ENCODE assay signal across 12 mouse cellular contexts in genomic region chr8:114176721-114177120, GRCm38 (mm10). TPM values are rescaled to one million over a fixed set of nuclear protein-coding genes. Genes with fewer than 3 reads are reported as not detected.
A peak's percentile ranks its signal among the peaks of the same experiment; 100 is the strongest.
DNase-seq lines count a peak whose midpoint lies in the region; ATAC-seq and TF ChIP-seq lines count a peak whose summit lies in the region.
"Had no signal": no experiment of that assay in that cellular context is flagged by ENCODE, and none has a peak within 500 bp of the region (broad histone marks: within the 10 kb centered on the region; RNA-seq: fewer than 3 reads in every experiment).

No protein-coding gene starts in this region.

- H3K4me3 ChIP-seq in stomach, postnatal 0 days (ENCODE audit: low read depth, low read length): no peak overlapping the region
- H3K4me3 ChIP-seq in hindbrain, embryonic 11.5 days (ENCODE audit: low read depth, low read length): no peak overlapping the region
- H3K4me3 ChIP-seq: embryonic facial prominence, embryonic 15.5 days; liver, embryonic 13.5 days had no signal

- H3K4me1 ChIP-seq in stomach, postnatal 0 days (replicated peaks; ENCODE audit: control insufficient read depth, insufficient read depth): no peaks in the 10 kb centered on the region
- H3K4me1 ChIP-seq in hindbrain, embryonic 11.5 days (replicated peaks; ENCODE audit: control insufficient read depth, insufficient read depth, low read length): no peaks in the 10 kb centered on the region
- H3K4me1 ChIP-seq: embryonic facial prominence, embryonic 15.5 days; liver, embryonic 13.5 days had no signal

- H3K9ac ChIP-seq in stomach, postnatal 0 days (ENCODE audit: low read length): no peak overlapping the region
- no peak overlapping the region for H3K9ac ChIP-seq in hindbrain, embryonic 11.5 days (ENCODE audit: low read depth, low read length)
- H3K9ac ChIP-seq: embryonic facial prominence, embryonic 15.5 days; liver, embryonic 13.5 days had no signal

- no peak for TF ChIP-seq EP300 in stomach, postnatal 0 days (optimal IDR thresholded peaks at IDR 0.05)

- DNase-seq in kidney, adult 18-20 months: peak; percentile 8
- no peak for DNase-seq in kidney, adult 9 months
- DNase-seq in thymus, postnatal 14 days: peak; percentile 21
- DNase-seq in thymus, postnatal 10 days (ENCODE audit: low spot score in 2 of 2): no peak
- DNase-seq in c-Kit-positive CD71-positive TER-119-negative erythroid progenitor cells, embryonic 14.5 days (ENCODE audit: low read depth): peak; percentile 10
- DNase-seq in stomach, postnatal 0 days (ENCODE audit: low spot score): no peak
- no peak for DNase-seq in retina, postnatal 1 day
- no peak for DNase-seq in hindbrain, embryonic 11.5 days (ENCODE audit: low spot score)
- DNase-seq: cerebellum, postnatal 25 days; liver, embryonic 13.5 days had no signal

- no peaks in the 10 kb centered on the region for H3K36me3 ChIP-seq in stomach, postnatal 0 days (ENCODE audit: control insufficient read depth, insufficient read depth, low read length)
- no peaks in the 10 kb centered on the region for H3K36me3 ChIP-seq in hindbrain, embryonic 11.5 days (ENCODE audit: control insufficient read depth, insufficient read depth, low read length)
- H3K36me3 ChIP-seq: embryonic facial prominence, embryonic 15.5 days; liver, embryonic 13.5 days had no signal

- peak; percentile 14; the same call in 1 of the 2 replicates for TF ChIP-seq CTCF in stomach, postnatal 0 days (IDR thresholded peaks at IDR 0.05; ENCODE audit: low read depth)

- WGBS in stomach, postnatal 0 days: 54% methylated on average over 3 of the region's 3 CpGs
- 65% methylated on average over 3 of the region's 3 CpGs for WGBS in hindbrain, embryonic 11.5 days

- H3K27ac ChIP-seq in stomach, postnatal 0 days (replicated peaks): no peak overlapping the region
- no peak overlapping the region for H3K27ac ChIP-seq in hindbrain, embryonic 11.5 days (ENCODE audit: low read depth, low read length)
- H3K27ac ChIP-seq: embryonic facial prominence, embryonic 15.5 days; liver, embryonic 13.5 days had no signal

- ATAC-seq in stomach, postnatal 0 days (ENCODE audit: low FRiP score, low TSS enrichment): no peak
- no peak for ATAC-seq in hindbrain, embryonic 11.5 days (ENCODE audit: low FRiP score)
- ATAC-seq: forebrain, embryonic 16.5 days had no signal

- no peaks in the 10 kb centered on the region for H3K27me3 ChIP-seq in stomach, postnatal 0 days (ENCODE audit: control insufficient read depth, insufficient read depth, low read length)
- no peaks in the 10 kb centered on the region for H3K27me3 ChIP-seq in hindbrain, embryonic 11.5 days (ENCODE audit: control insufficient read depth, insufficient read depth, low read length)
- H3K27me3 ChIP-seq: embryonic facial prominence, embryonic 15.5 days; liver, embryonic 13.5 days had no signal

- H3K4me2 ChIP-seq in stomach, postnatal 0 days (replicated peaks; ENCODE audit: low read depth): no peak overlapping the region
- no peak overlapping the region for H3K4me2 ChIP-seq in hindbrain, embryonic 11.5 days (replicated peaks; ENCODE audit: low read depth, low read length)
- H3K4me2 ChIP-seq: embryonic facial prominence, embryonic 15.5 days; liver, embryonic 13.5 days had no signal

- no peaks in the 10 kb centered on the region for H3K9me3 ChIP-seq in stomach, postnatal 0 days (ENCODE audit: control insufficient read depth, low read length)
- H3K9me3 ChIP-seq in hindbrain, embryonic 11.5 days (ENCODE audit: control insufficient read depth, low read length): no peaks in the 10 kb centered on the region
- H3K9me3 ChIP-seq: embryonic facial prominence, embryonic 15.5 days; liver, embryonic 13.5 days had no signal

RNA-seq across cellular contexts. Expression of gene Vat1l, which starts 28.7 kb away (rescaled TPM):
- 2.0 and 2.4 TPM in 2 replicates for polyA plus RNA-seq in stomach, postnatal 0 days (2015; fragmentation: Nextera tagmentation; extraction: Ambion mirVana)
- polyA plus RNA-seq in hindbrain, embryonic 11.5 days (2014; fragmentation: Nextera tagmentation; extraction: Ambion mirVana): 11.1 and 12.2 TPM in 2 replicates

RNA-seq across cellular contexts. Expression of gene Nudt7, which starts 43.4 kb away (rescaled TPM):
- polyA plus RNA-seq in stomach, postnatal 0 days (2015; fragmentation: Nextera tagmentation; extraction: Ambion mirVana): 19.9 and 20.4 TPM in 2 replicates
- polyA plus RNA-seq in hindbrain, embryonic 11.5 days (2014; fragmentation: Nextera tagmentation; extraction: Ambion mirVana): 9.1 and 12.1 TPM in 2 replicates

Comparison
In these comparisons a context has a peak if more than half of its experiments do, and no peak if none do; other contexts are left out.
1. DNase-seq: peak in kidney, adult 18-20 months (single experiment), thymus, postnatal 14 days (single experiment) and c-Kit-positive CD71-positive TER-119-negative erythroid progenitor cells, embryonic 14.5 days (single experiment); none in kidney, adult 9 months (single experiment), thymus, postnatal 10 days (0 of 2), stomach, postnatal 0 days (single experiment), retina, postnatal 1 day (single experiment) and hindbrain, embryonic 11.5 days (single experiment).